ENCODE assay signal across 12 mouse cellular contexts in the genomic region with DNA sequence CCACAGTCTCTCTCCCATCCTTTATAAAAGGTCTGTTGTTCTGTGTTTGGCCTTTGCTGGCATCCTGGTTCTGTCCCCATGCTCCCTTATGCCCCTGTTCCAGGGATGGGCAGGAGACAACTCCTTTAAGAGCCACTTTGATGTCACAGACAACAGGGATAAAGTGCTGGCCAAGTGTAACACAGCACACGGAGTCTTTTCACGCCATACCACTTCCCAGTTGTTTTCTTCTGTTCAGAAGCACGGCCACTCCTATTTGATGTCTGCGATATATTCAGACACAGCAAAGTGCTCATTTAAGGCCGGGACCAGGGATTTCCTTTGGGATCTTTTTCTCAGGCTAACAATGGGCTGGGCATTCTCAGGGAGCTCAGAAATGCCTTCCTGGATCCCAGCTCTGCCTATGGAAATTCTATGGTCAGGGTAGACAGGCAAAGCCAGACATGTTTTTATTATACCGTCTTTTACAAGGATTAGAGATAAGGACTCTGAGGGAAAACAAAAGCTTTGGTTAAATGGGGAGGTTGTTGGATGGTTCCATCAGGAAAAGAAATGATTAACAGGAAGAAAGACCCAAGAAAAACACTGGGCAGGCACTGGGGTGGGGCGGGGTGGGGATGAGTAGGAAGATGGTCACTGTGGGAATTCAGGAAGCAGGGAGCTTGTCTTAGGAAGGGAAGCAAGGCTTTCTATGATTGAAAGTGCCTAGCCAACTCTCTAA.
A peak's percentile ranks its signal among the peaks of the same experiment; 100 is the strongest.
DNase-seq lines count a peak whose midpoint lies in the region; ATAC-seq and TF ChIP-seq lines count a peak whose summit lies in the region.
"Had no signal": no experiment of that assay in that cellular context is flagged by ENCODE, and none has a peak within 500 bp of the region (broad histone marks: within the 10 kb centered on the region; RNA-seq: fewer than 3 reads in every experiment).

No protein-coding gene starts in this region.

- DNase-seq in hindbrain, embryonic 10.5 days (ENCODE audit: low spot score): no peak
- DNase-seq in midbrain, embryonic 11.5 days (ENCODE audit: low spot score, missing footprints): no peak
- DNase-seq in lung, postnatal 36 days: peak; percentile 44
- DNase-seq in cerebellum, adult 11 months: no peak
- DNase-seq: cerebellum, postnatal 36 days; layer of hippocampus, postnatal 36 days; thymus, postnatal 36 days had no signal

- ATAC-seq in hindbrain, embryonic 16.5 days: no peak
- ATAC-seq in midbrain, embryonic 11.5 days (ENCODE audit: low FRiP score): no peak
- ATAC-seq in midbrain, embryonic 16.5 days: no peak
- ATAC-seq in forebrain, embryonic 15.5 days (replicated peaks): no peak
- ATAC-seq: forebrain, embryonic 14.5 days had no signal

- no peak overlapping the region for H3K4me3 ChIP-seq in hindbrain, embryonic 10.5 days
- no peak overlapping the region for H3K4me3 ChIP-seq in hindbrain, embryonic 16.5 days (ENCODE audit: low read length)
- H3K4me3 ChIP-seq in midbrain, embryonic 11.5 days (ENCODE audit: low read depth, low read length): no peak overlapping the region
- H3K4me3 ChIP-seq in midbrain, embryonic 16.5 days (ENCODE audit: low read depth, low read length): no peak overlapping the region
- no peak overlapping the region for H3K4me3 ChIP-seq in embryonic fibroblast, embryonic 13.5 days (ENCODE audit: insufficient read depth, low read length)
- no peak overlapping the region for H3K4me3 ChIP-seq in forebrain, embryonic 15.5 days

- H3K9ac ChIP-seq in hindbrain, embryonic 16.5 days (ENCODE audit: low read depth, low read length): no peak overlapping the region
- no peak overlapping the region for H3K9ac ChIP-seq in midbrain, embryonic 11.5 days (ENCODE audit: low read length)
- no peak overlapping the region for H3K9ac ChIP-seq in midbrain, embryonic 16.5 days (ENCODE audit: low read depth, low read length)
- no peak overlapping the region for H3K9ac ChIP-seq in forebrain, embryonic 15.5 days (replicated peaks)

- H3K36me3 ChIP-seq in hindbrain, embryonic 10.5 days: no peaks in the 10 kb centered on the region
- H3K36me3 ChIP-seq in hindbrain, embryonic 16.5 days (ENCODE audit: control insufficient read depth, insufficient read depth, low read length): no peaks in the 10 kb centered on the region
- H3K36me3 ChIP-seq in midbrain, embryonic 11.5 days (ENCODE audit: control insufficient read depth, insufficient read depth, low read length): no peaks in the 10 kb centered on the region
- no peaks in the 10 kb centered on the region for H3K36me3 ChIP-seq in midbrain, embryonic 16.5 days (ENCODE audit: control insufficient read depth, insufficient read depth, low read length)
- H3K36me3 ChIP-seq in forebrain, embryonic 15.5 days: no peaks in the 10 kb centered on the region

- H3K4me2 ChIP-seq in hindbrain, embryonic 16.5 days (ENCODE audit: low read length): no peak overlapping the region
- no peak overlapping the region for H3K4me2 ChIP-seq in midbrain, embryonic 11.5 days
- no peak overlapping the region for H3K4me2 ChIP-seq in midbrain, embryonic 16.5 days (ENCODE audit: low read length)
- no peak overlapping the region for H3K4me2 ChIP-seq in forebrain, embryonic 15.5 days (replicated peaks)

- TF ChIP-seq POLR2A in embryonic fibroblast, embryonic 13.5 days (IDR thresholded peaks at IDR 0.05; ENCODE audit: low read depth, low read length): no peak

- 59% methylated on average over 7 of the region's 7 CpGs for WGBS in hindbrain, embryonic 10.5 days
- WGBS in hindbrain, embryonic 16.5 days: 52% methylated on average over 7 of the region's 7 CpGs
- 45% methylated on average over 7 of the region's 7 CpGs for WGBS in midbrain, embryonic 11.5 days
- WGBS in midbrain, embryonic 16.5 days: 23% methylated on average over 7 of the region's 7 CpGs
- WGBS in forebrain, embryonic 15.5 days: 32% methylated on average over 7 of the region's 7 CpGs

- peak overlapping the region; percentile 70 for H3K27ac ChIP-seq in hindbrain, embryonic 10.5 days
- no peak overlapping the region for H3K27ac ChIP-seq in hindbrain, embryonic 16.5 days (ENCODE audit: low read depth, low read length)
- H3K27ac ChIP-seq in midbrain, embryonic 11.5 days (ENCODE audit: low read depth, low read length): peak overlapping the region; percentile 32; the same call in 1 of the 2 replicates
- no peak overlapping the region for H3K27ac ChIP-seq in midbrain, embryonic 16.5 days (ENCODE audit: low read length)
- H3K27ac ChIP-seq in embryonic fibroblast, embryonic 13.5 days (ENCODE audit: insufficient read depth, low read length): peak overlapping the region; percentile 45; the same call in 1 of the 2 replicates
- no peak overlapping the region for H3K27ac ChIP-seq in forebrain, embryonic 15.5 days (replicated peaks)

- H3K27me3 ChIP-seq in hindbrain, embryonic 10.5 days (ENCODE audit: insufficient read depth, poor library complexity, severe bottlenecking): no peaks in the 10 kb centered on the region
- H3K27me3 ChIP-seq in hindbrain, embryonic 16.5 days (replicated peaks; ENCODE audit: control insufficient read depth, insufficient read depth, low read length): no peaks in the 10 kb centered on the region
- H3K27me3 ChIP-seq in midbrain, embryonic 11.5 days (ENCODE audit: control insufficient read depth, insufficient read depth, low read length): no peaks in the 10 kb centered on the region
- H3K27me3 ChIP-seq in midbrain, embryonic 16.5 days (ENCODE audit: control insufficient read depth, insufficient read depth, low read depth, low read length): no peaks in the 10 kb centered on the region
- H3K27me3 ChIP-seq in forebrain, embryonic 15.5 days: no peaks in the 10 kb centered on the region

- no peak for TF ChIP-seq CTCF in embryonic fibroblast, embryonic 13.5 days (IDR thresholded peaks at IDR 0.05; ENCODE audit: borderline replicate concordance, insufficient read depth, low read length)

- H3K4me1 ChIP-seq in hindbrain, embryonic 10.5 days (replicated peaks): peaks cover 56% of the 10 kb centered on the region
- peaks cover 14% of the 10 kb centered on the region for H3K4me1 ChIP-seq in hindbrain, embryonic 16.5 days (ENCODE audit: control insufficient read depth, insufficient read depth, low read depth, low read length)
- peaks cover 22% of the 10 kb centered on the region for H3K4me1 ChIP-seq in midbrain, embryonic 11.5 days (ENCODE audit: control insufficient read depth, insufficient read depth, low read length)
- H3K4me1 ChIP-seq in midbrain, embryonic 16.5 days (ENCODE audit: control insufficient read depth, insufficient read depth, low read length): peaks cover 15% of the 10 kb centered on the region
- H3K4me1 ChIP-seq in embryonic fibroblast, embryonic 13.5 days (ENCODE audit: control insufficient read depth, insufficient read depth, low read length): peaks cover 13% of the 10 kb centered on the region
- H3K4me1 ChIP-seq in forebrain, embryonic 15.5 days: peaks cover 11% of the 10 kb centered on the region

- H3K9me3 ChIP-seq in hindbrain, embryonic 10.5 days: no peaks in the 10 kb centered on the region
- H3K9me3 ChIP-seq in hindbrain, embryonic 16.5 days (ENCODE audit: control insufficient read depth, low read length): no peaks in the 10 kb centered on the region
- no peaks in the 10 kb centered on the region for H3K9me3 ChIP-seq in midbrain, embryonic 11.5 days (ENCODE audit: control insufficient read depth, low read length)
- no peaks in the 10 kb centered on the region for H3K9me3 ChIP-seq in midbrain, embryonic 16.5 days (replicated peaks; ENCODE audit: control insufficient read depth, low read length, poor library complexity, severe bottlenecking)
- H3K9me3 ChIP-seq in forebrain, embryonic 15.5 days: no peaks in the 10 kb centered on the region

Comparison
In these comparisons a context has a peak if more than half of its experiments do, and no peak if none do; other contexts are left out.
1. H3K27ac ChIP-seq: peak in hindbrain, embryonic 10.5 days (single experiment), midbrain, embryonic 11.5 days (single experiment) and embryonic fibroblast, embryonic 13.5 days (single experiment); none in hindbrain, embryonic 16.5 days (single experiment), midbrain, embryonic 16.5 days (single experiment) and forebrain, embryonic 15.5 days (single experiment).